Mouse (Mus musculus): Measurements from ENCODE around the gene Il4ra.

- no peak for TF ChIP-seq CTCF (conservative IDR thresholded peaks at IDR 0.05 in 1 of 2, IDR thresholded peaks at IDR 0.05 in 1 of 2; ENCODE audit: low read depth in 2 of 2, low read length in 2 of 2)
- TF ChIP-seq POLR2A (IDR thresholded peaks at IDR 0.05; ENCODE audit: low read depth, low read length) = peak; percentile 50; the same call in 1 of the 2 replicates
- TF ChIP-seq ZKSCAN1 (IDR thresholded peaks at IDR 0.05; ENCODE audit: borderline replicate concordance, low read depth, low read length) = no peak
- TF ChIP-seq MAFK (IDR thresholded peaks at IDR 0.05; ENCODE audit: insufficient replicate concordance, low read length) = no peak; the same call in 1 of the 2 replicates
- TF ChIP-seq POLR2AphosphoS2 (IDR thresholded peaks at IDR 0.05; ENCODE audit: low read depth, low read length) = no peak
- TF ChIP-seq KAT2A (IDR thresholded peaks at IDR 0.05; ENCODE audit: insufficient replicate concordance, low read length) = 0 out of 2 replicates have a peak, but pooled peaks have one; percentile 9
- TF ChIP-seq MXI1 (IDR thresholded peaks at IDR 0.05; ENCODE audit: low read depth, low read length) = 0 out of 2 replicates have a peak, but pooled peaks have one; percentile 18
- TF ChIP-seq MAX (IDR thresholded peaks at IDR 0.05; ENCODE audit: low read length) = peak; percentile 18
- no peak for TF ChIP-seq ZNF384 (IDR thresholded peaks at IDR 0.05; ENCODE audit: low read depth, low read length)
- peak; percentile 38; the same call in 1 of the 2 replicates for TF ChIP-seq CHD2 (IDR thresholded peaks at IDR 0.05; ENCODE audit: low read length)
Observed at GRCm38 (mm10) chr7:125600612-125601279, 48.8 kb downstream of the Il4ra start.
